Comparison of ENCODE assay signal across 9 mouse cellular contexts in genomic region chr2:92982591-92983272, GRCm38 (mm10).
DNase-seq lines count a peak whose midpoint lies in the region; ATAC-seq lines count a peak whose summit lies in the region.
"Had no signal": no experiment of that assay in that cellular context is flagged by ENCODE, and none has a peak within 500 bp of the region (broad histone marks: within the 10 kb centered on the region; RNA-seq: fewer than 3 reads in every experiment).

No protein-coding gene starts in this region.

- H3K4me1 ChIP-seq in liver, embryonic 13.5 days (replicated peaks) = peaks cover 76% of the 10 kb centered on the region

- 0 out of 2 replicates have a peak overlapping the region, but pooled peaks have one; percentile 6 for H3K4me3 ChIP-seq in liver, embryonic 13.5 days (replicated peaks)
- H3K4me3 ChIP-seq: forebrain, embryonic 13.5 days had no signal

- H3K27me3 ChIP-seq in liver, embryonic 13.5 days = no peaks in the 10 kb centered on the region
- H3K27me3 ChIP-seq: forebrain, embryonic 13.5 days had no signal

- peaks cover 31% of the 10 kb centered on the region for H3K36me3 ChIP-seq in liver, embryonic 13.5 days

- WGBS in liver, embryonic 13.5 days (ENCODE audit: insufficient replicate concordance) = 22% methylated on average over 8 of the region's 8 CpGs

- H3K9me3 ChIP-seq in liver, embryonic 13.5 days (replicated peaks) = no peaks in the 10 kb centered on the region
- H3K9me3 ChIP-seq: forebrain, embryonic 13.5 days had no signal

- intact Hi-C loops in heart, postnatal 36 days (cut with DNase I) = no loop called here

- peak overlapping the region; percentile 74 for H3K27ac ChIP-seq in liver, embryonic 13.5 days
- H3K27ac ChIP-seq: forebrain, embryonic 13.5 days had no signal

- ATAC-seq in liver, embryonic 13.5 days (ENCODE audit: low read depth) = peak; percentile 35
- peak; percentile 49 for ATAC-seq in megakaryocyte progenitor cell, adult 5-6 weeks (replicated peaks; ENCODE audit: poor library complexity)
- ATAC-seq: forebrain, embryonic 13.5 days had no signal

- peak; percentile 30 for DNase-seq in layer of hippocampus, adult 9-11 months
- no peak for DNase-seq in layer of hippocampus, postnatal 25 days (ENCODE audit: extremely low spot score in 1 of 2, low spot score in 1 of 2)
- DNase-seq in R1 (ENCODE audit: low read depth, low spot score) = peak; percentile 19
- DNase-seq in liver, embryonic 13.5 days = peak; percentile 39
- no peak for DNase-seq in spleen, adult 12 weeks (ENCODE audit: low spot score)
- no peak for DNase-seq in adrenal gland, postnatal 14 days
- no peak for DNase-seq in heart, postnatal 36 days

- peak overlapping the region; percentile 51 for H3K4me2 ChIP-seq in liver, embryonic 13.5 days
- H3K4me2 ChIP-seq: forebrain, embryonic 13.5 days had no signal

- H3K9ac ChIP-seq in liver, embryonic 13.5 days = peak overlapping the region; percentile 41; the same call in 1 of the 2 replicates
- H3K9ac ChIP-seq: forebrain, embryonic 13.5 days had no signal

Comparison
In these comparisons a context has a peak if more than half of its experiments do, and no peak if none do; other contexts are left out.
1. DNase-seq: peak in layer of hippocampus, adult 9-11 months (single experiment), R1 (single experiment) and liver, embryonic 13.5 days (single experiment); none in layer of hippocampus, postnatal 25 days (0 of 2), spleen, adult 12 weeks (single experiment), adrenal gland, postnatal 14 days (single experiment) and heart, postnatal 36 days (0 of 2).